Mouse (Mus musculus) cerebral cortex, adult 2 months (tissue): ENCODE measurements around the gene Flot1.

Experiments used
- WGBS: fragments of 180-500 bp; shearing (Covaris S2); methylation state at CpG from one replicate; pipeline ENCODE4 v1.1.7; 2018; 5-methylcytosine and 5-hydroxymethylcytosine counted together

Gene Flot1

GRCm38 (mm10) chr17:35822964-35823937 lies at the start of gene Flot1:
Flot1 (plus strand) TSS chr17:35823230.
- 2% methylated on average over 44 of the region's 47 CpGs for WGBS

GRCm38 (mm10) chr17:35776811-35777609 lies 46.0 kb upstream of the Flot1 start:
- 14% methylated on average over 13 of the region's 13 CpGs for WGBS

DNA sequence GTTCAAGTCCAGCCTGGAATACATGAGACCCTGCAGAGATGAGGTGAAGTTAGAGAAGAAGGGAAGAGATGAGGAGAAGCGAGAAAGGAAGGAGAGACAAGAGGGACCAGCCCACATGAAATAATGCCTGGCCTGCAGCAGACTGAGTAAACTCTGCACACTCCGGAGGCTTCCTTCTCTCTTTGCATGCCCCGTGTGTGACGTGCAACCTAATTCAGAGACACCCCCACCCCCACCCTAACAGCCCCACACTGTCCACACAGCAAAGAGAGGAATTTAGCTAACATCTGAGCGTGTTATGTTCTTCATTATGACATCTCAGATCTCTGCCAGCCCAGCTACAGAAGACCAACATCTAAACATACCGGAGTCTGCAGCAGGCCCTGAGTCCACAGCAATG lies 44.1 kb upstream of the Flot1 start:
- 67% methylated on average over 6 of the region's 6 CpGs for WGBS

DNA sequence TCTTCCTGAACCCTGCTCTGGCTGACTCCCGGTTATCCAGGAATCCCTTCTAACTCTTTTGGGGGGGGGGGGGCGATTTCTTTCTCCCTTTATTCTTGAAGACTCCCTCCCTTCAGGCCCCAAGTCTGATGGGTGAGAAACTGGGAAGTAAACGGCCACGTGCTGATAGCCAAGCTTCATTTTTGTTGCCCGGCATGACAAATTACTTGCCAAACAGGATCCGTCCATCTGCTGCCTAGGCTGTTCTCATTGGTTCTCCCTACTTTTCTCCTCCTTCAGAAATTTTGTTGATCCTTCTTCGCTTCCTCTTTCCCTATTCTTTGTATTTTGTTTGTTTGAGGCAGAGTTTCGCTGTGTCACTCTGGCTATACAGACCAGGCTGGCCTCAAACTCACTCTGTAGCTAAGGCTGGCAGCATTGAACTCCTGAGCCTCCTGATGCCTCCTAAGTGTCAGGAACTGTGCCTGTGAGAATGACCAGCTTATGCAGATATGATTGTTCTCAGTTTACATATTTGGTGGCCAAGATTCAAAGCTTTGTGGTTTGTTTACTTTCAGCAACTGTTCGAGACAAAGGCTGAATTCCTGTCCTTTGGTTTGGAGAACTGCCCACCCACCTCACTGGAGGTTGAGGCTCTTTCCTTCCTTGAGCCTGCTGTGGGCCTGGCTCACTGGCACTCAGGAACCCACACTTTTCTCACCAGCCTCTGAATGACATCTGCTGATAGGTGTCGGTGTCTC lies 43.4 kb upstream of the Flot1 start:
- WGBS = 67% methylated on average over 10 of the region's 10 CpGs

DNA sequence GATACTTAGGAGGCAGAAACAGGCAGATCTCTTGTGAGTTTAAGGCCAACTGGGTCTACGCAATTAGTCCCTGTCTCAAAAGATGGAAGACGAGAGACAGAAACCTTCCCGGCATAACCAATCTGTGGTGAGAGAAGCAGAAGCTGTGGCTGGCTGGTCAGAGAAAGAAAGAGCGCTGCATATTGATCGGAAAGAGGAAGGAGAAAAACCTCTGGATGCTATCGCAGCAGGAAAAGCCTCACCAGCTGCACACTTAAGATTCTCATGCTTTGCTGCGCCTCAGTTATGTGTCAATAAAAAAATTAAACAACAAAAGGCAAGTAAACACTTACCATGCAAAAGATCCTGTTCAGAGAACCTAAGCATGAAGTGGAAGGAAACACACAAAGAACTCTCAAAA lies 42.7 kb upstream of the Flot1 start:
- 86% methylated on average over 7 of the region's 7 CpGs for WGBS

DNA sequence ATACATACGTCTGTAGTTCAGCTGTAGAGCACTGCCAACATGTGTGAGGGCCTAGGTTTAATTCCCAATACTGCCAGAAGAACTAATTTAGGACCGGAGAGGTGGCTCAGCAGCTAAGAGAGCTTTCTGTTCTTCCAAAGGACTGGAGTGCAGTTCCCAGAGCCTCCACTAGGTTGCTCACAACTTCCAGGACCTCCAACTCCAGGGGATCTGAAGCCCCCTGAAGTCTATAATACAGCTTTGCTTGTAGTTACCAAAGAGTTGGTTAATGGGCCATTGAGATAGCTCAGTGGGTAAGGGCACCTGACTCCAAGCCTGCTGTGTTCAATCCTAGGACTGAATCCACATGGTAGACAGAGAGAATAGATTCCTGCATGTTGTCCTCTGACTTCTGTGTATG lies 40.6 kb upstream of the Flot1 start:
- WGBS = 88% methylated on average over 2 of the region's 2 CpGs

- WGBS = 92% methylated on average over 5 of the region's 5 CpGs
Observed at GRCm38 (mm10) chr17:35782924-35783323, 40.1 kb upstream of the Flot1 start.

DNA sequence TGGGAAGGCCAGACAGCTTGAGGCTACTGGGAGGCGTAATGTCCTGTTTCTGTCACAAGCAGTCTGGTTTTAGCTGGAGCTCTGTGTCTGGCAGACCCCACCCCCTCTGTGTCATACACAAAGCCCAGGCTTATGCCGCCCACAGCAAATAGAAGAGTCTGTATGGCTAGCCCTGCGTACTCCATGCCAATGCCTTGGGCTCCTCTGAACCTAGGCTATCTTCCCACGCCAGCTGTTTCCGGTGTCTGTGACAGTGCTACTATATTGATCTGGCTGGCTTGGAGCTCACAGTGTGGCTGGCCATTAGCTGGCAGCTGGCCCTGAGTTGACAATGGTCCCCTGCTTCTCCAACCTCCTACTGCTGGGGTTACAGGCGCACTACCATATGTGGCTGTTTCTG lies 39.1 kb upstream of the Flot1 start:
- WGBS = 66% methylated on average over 6 of the region's 6 CpGs

GRCm38 (mm10) chr17:35785140-35785539 lies 37.9 kb upstream of the Flot1 start:
- 81% methylated on average over 4 of the region's 4 CpGs for WGBS

- 91% methylated on average over 3 of the region's 3 CpGs for WGBS
Observed at GRCm38 (mm10) chr17:35788025-35788424, 35.0 kb upstream of the Flot1 start.

GRCm38 (mm10) chr17:35790933-35791332 lies 32.1 kb upstream of the Flot1 start:
- 97% methylated on average over 4 of the region's 4 CpGs for WGBS

GRCm38 (mm10) chr17:35792837-35793236 lies 30.2 kb upstream of the Flot1 start:
- WGBS = 82% methylated on average over 2 of the region's 2 CpGs

GRCm38 (mm10) chr17:35795099-35795498 lies 27.9 kb upstream of the Flot1 start:
- 67% methylated on average over 2 of the region's 2 CpGs for WGBS

DNA sequence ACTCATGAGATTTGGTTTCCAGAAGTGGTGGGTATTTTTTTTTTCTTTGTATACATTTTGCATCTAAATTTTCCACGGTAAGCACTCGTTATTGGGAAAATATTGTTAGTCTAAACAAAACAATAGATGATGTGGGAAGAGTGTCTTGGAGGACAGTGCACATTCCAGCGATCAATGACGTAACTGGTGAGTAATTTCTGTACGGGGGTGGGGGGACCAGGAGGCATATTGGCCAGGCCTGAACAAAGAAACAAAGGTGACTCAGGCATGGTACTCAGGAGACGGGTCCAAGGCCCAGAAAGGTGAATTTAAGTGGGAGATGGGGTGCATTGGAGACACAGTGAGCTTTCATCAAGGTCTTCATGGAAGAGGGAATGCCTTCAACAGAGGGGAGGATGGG lies 27.4 kb upstream of the Flot1 start:
- 87% methylated on average over 6 of the region's 6 CpGs for WGBS

DNA sequence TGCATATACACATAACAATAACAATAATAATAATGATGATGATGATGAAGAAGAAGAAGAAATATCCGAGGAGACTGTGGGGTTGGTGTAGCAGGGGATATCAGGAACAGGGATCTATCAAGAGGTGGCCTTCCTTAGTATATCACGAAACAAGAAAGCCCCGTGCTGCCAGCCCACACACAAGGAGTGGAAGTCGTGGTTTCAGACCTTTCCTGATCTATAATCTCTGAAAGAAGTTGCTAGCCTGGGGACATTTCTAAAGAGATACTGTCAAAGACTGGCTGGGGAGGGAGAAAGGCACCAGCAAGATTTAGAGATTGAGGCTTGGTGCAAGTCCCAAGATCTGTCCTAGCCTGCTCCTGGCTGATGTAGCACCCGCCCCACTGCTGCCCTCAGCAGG lies 26.2 kb upstream of the Flot1 start:
- WGBS = 83% methylated on average over 5 of the region's 5 CpGs

GRCm38 (mm10) chr17:35800905-35801304 lies 22.1 kb upstream of the Flot1 start:
- WGBS = 91% methylated on average over 2 of the region's 2 CpGs

- WGBS = 51% methylated on average over 6 of the region's 6 CpGs
Observed at GRCm38 (mm10) chr17:35803020-35803419, 20.0 kb upstream of the Flot1 start.

GRCm38 (mm10) chr17:35803858-35804399 lies 19.1 kb upstream of the Flot1 start:
- 86% methylated on average over 4 of the region's 4 CpGs for WGBS

DNA sequence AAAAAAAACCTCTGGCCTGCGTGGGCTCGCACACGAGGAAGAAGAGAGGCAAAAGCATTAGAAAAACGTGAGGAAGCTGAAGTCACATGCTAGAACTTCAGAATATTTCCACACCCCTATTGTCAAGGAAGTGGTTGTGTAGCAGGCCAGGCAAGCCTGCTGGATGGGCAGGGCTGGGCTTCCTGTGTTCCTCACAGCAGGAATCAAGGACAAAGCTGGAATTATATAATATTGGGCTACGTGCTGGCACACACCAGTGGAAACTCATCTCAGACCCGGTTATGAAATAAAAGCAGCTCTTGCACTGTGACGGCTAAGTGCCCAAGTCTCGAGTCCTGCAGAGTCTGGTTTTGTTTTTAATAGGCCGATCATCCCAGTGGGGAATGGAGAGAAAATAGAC lies 15.0 kb upstream of the Flot1 start:
- 48% methylated on average over 9 of the region's 9 CpGs for WGBS

DNA sequence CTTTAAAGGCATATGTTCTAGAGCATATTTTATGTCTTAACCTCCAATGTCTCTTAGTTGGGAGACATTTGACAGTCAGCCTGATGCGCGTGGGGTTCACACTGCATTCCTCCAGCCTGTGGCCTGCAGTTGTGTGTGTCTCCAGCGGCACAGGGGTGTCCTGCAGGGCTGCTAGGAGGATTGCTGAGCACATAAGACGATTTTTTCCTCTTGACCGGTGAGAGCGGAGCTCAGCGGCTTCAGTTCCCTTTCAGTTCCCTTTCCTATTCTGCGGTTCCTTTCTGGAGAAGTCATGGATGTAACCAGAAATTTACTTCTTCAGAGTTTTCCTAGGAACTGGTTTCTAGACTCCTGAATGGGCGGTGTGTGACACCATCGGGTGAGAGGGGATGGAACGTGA lies 13.6 kb upstream of the Flot1 start:
- 88% methylated on average over 11 of the region's 11 CpGs for WGBS

DNA sequence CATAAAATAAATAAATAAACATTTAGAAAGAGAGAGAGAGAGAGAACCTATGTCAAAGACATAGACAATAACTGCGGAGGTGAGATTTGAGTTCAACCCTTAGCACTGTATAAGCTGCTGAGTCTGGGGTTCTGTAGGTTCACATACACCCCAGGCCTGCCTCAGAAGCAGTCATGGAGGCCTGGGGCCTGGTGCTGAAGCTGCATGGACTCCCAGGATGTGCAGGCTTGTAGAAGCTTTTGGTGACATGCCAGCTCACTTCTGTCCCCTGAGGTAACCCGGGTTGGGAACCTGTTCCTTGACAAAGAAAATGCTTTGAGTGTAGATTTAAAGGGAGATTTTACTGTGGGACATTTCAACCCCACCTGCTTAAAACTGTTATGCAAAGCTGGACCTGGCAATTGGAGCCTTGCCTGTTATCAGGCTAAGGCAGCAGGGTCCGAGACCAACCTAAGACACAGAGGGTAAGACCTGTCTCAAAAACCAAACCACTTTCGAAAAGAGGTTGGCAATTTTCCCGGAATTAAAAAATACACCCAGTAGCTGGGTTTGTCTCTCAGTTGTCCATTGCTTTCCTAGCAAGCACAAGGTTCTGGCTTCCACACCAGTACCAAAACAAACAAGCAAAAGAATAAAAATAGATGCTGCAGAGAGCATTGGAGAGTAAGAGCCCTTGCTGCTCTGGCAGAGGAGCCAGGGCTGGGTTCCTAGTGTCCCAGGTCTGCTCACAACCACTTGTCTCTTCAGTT lies 12.0 kb upstream of the Flot1 start:
- 72% methylated on average over 5 of the region's 5 CpGs for WGBS
